In genomic region chr6:83866954-83867597, GRCm38 (mm10) we compare ENCODE assay signal across 8 mouse cellular contexts. TPM values are rescaled to one million over a fixed set of nuclear protein-coding genes. Genes with fewer than 3 reads are reported as not detected.
DNase-seq lines count a peak whose midpoint lies in the region; ATAC-seq lines count a peak whose summit lies in the region.

Zfp638 (plus strand) TSS chr6:83867109.

- peak within 1 kb of the TSS; percentile 54 for H3K9ac ChIP-seq in forebrain, embryonic 11.5 days (ENCODE audit: low read length)
- peak within 1 kb of the TSS; percentile 82 for H3K9ac ChIP-seq in heart, embryonic 16.5 days (ENCODE audit: low read length)
- peak within 1 kb of the TSS; percentile 63 for H3K9ac ChIP-seq in liver, embryonic 15.5 days
- H3K9ac ChIP-seq in neural tube, embryonic 12.5 days = peak within 1 kb of the TSS; percentile 60

- no peaks in the 10 kb centered on the region for H3K36me3 ChIP-seq in forebrain, embryonic 11.5 days (ENCODE audit: control insufficient read depth, insufficient read depth, low read length)
- H3K36me3 ChIP-seq in heart, embryonic 16.5 days (ENCODE audit: control insufficient read depth, insufficient read depth) = no peaks in the 10 kb centered on the region
- no peaks in the 10 kb centered on the region for H3K36me3 ChIP-seq in liver, embryonic 15.5 days (replicated peaks)
- no peaks in the 10 kb centered on the region for H3K36me3 ChIP-seq in neural tube, embryonic 12.5 days

- H3K27ac ChIP-seq in forebrain, embryonic 11.5 days (ENCODE audit: low read depth, low read length) = no peak within 1 kb of the TSS
- H3K27ac ChIP-seq in heart, embryonic 16.5 days (ENCODE audit: low read length) = peak within 1 kb of the TSS; percentile 94
- peak within 1 kb of the TSS; percentile 26; the same call in 1 of the 2 replicates for H3K27ac ChIP-seq in liver, embryonic 15.5 days (replicated peaks)
- no peak within 1 kb of the TSS for H3K27ac ChIP-seq in neural tube, embryonic 12.5 days

- peak; percentile 84 to 89 for DNase-seq in CD8-positive naive resting alpha-beta T cell, adult 2 months (ENCODE audit: low read depth in 2 of 2, low spot score in 2 of 2)
- DNase-seq in c-Kit-positive CD71-negative TER-119-negative erythroid progenitor cells, embryonic 14.5 days (ENCODE audit: low read depth) = peak; percentile 83
- peak; percentile 96 for DNase-seq in forebrain, embryonic 11.5 days (ENCODE audit: low spot score)
- DNase-seq in kidney, postnatal 36 days = peak; percentile 93 to 96
- DNase-seq in telencephalon, adult 2 months (ENCODE audit: low read depth, low spot score) = peak; percentile 74

- peak; percentile 98 for ATAC-seq in forebrain, embryonic 11.5 days (replicated peaks; ENCODE audit: low FRiP score)
- peak; percentile 93 for ATAC-seq in heart, embryonic 16.5 days (replicated peaks; ENCODE audit: extremely low read depth, insufficient read depth, low FRiP score)
- peak; percentile 95 for ATAC-seq in liver, embryonic 15.5 days (ENCODE audit: insufficient read depth)
- ATAC-seq in neural tube, embryonic 12.5 days (ENCODE audit: low FRiP score, low read depth) = peak; percentile 97

- H3K4me1 ChIP-seq in forebrain, embryonic 11.5 days (replicated peaks; ENCODE audit: control insufficient read depth, insufficient read depth, low read length) = no peaks in the 10 kb centered on the region; the same call in 1 of the 2 replicates
- H3K4me1 ChIP-seq in heart, embryonic 16.5 days (ENCODE audit: control insufficient read depth, insufficient read depth, low read length) = peaks cover 10% of the 10 kb centered on the region
- H3K4me1 ChIP-seq in liver, embryonic 15.5 days (replicated peaks) = peaks cover 18% of the 10 kb centered on the region
- H3K4me1 ChIP-seq in neural tube, embryonic 12.5 days = peaks cover 8% of the 10 kb centered on the region; the same call in 1 of the 2 replicates

- peak within 1 kb of the TSS; percentile 98 for H3K4me2 ChIP-seq in forebrain, embryonic 11.5 days (ENCODE audit: low read depth, low read length, severe bottlenecking)
- H3K4me2 ChIP-seq in heart, embryonic 16.5 days (ENCODE audit: low read depth, low read length) = peak within 1 kb of the TSS; percentile 95
- peak within 1 kb of the TSS; percentile 97 for H3K4me2 ChIP-seq in liver, embryonic 15.5 days
- H3K4me2 ChIP-seq in neural tube, embryonic 12.5 days (replicated peaks) = peak within 1 kb of the TSS; percentile 99

- no peaks in the 10 kb centered on the region for H3K9me3 ChIP-seq in forebrain, embryonic 11.5 days (ENCODE audit: control insufficient read depth, low read length)
- H3K9me3 ChIP-seq in heart, embryonic 16.5 days (replicated peaks; ENCODE audit: control insufficient read depth, low read length) = no peaks in the 10 kb centered on the region
- H3K9me3 ChIP-seq in liver, embryonic 15.5 days (replicated peaks) = no peaks in the 10 kb centered on the region
- H3K9me3 ChIP-seq in neural tube, embryonic 12.5 days = no peaks in the 10 kb centered on the region

- peaks cover 2% of the 10 kb centered on the region for H3K27me3 ChIP-seq in forebrain, embryonic 11.5 days (ENCODE audit: control insufficient read depth, insufficient read depth, low read length)
- no peaks in the 10 kb centered on the region for H3K27me3 ChIP-seq in heart, embryonic 16.5 days (ENCODE audit: control insufficient read depth, insufficient read depth, low read length)
- peaks cover 7% of the 10 kb centered on the region; the same call in 1 of the 2 replicates for H3K27me3 ChIP-seq in liver, embryonic 15.5 days
- no peaks in the 10 kb centered on the region; the same call in 1 of the 2 replicates for H3K27me3 ChIP-seq in neural tube, embryonic 12.5 days (replicated peaks)

- under 1% methylated on average over 50 of the region's 50 CpGs for WGBS in forebrain, embryonic 11.5 days
- whole genome bisulfite sequencing in heart, embryonic 16.5 days = under 1% methylated on average over 50 of the region's 50 CpGs
- under 1% methylated on average over 50 of the region's 50 CpGs for WGBS in liver, embryonic 15.5 days (ENCODE audit: insufficient replicate concordance)
- under 1% methylated on average over 50 of the region's 50 CpGs for WGBS in neural tube, embryonic 12.5 days

- H3K4me3 ChIP-seq in forebrain, embryonic 11.5 days (ENCODE audit: low read depth, low read length) = peak within 1 kb of the TSS; percentile 57
- H3K4me3 ChIP-seq in heart, embryonic 16.5 days (ENCODE audit: low read length) = peak within 1 kb of the TSS; percentile 62
- peak within 1 kb of the TSS; percentile 68 for H3K4me3 ChIP-seq in liver, embryonic 15.5 days (replicated peaks)
- H3K4me3 ChIP-seq in neural tube, embryonic 12.5 days = peak within 1 kb of the TSS; percentile 64

RNA-seq across cellular contexts. Expression of gene Zfp638, which starts in this region (rescaled TPM):
- polyA plus RNA-seq in forebrain, embryonic 11.5 days (2014; fragmentation: Nextera tagmentation; extraction: Ambion mirVana) = 97.5 and 108 TPM in 2 replicates
- polyA plus RNA-seq in heart, embryonic 16.5 days (2015; fragmentation: Nextera tagmentation; extraction: Ambion mirVana) = 37.0 and 39.8 TPM in 2 replicates
- 14.5 and 16.8 TPM in 2 replicates for polyA plus RNA-seq in liver, embryonic 15.5 days (2015; fragmentation: Nextera tagmentation; extraction: Ambion mirVana)
- polyA plus RNA-seq in neural tube, embryonic 12.5 days (2016; fragmentation: Nextera tagmentation; extraction: Ambion mirVana) = 86.4 and 92.4 TPM in 2 replicates

Comparison
In these comparisons a context has a peak if more than half of its experiments do, and no peak if none do; other contexts are left out.
1. H3K27ac ChIP-seq: peak in heart, embryonic 16.5 days (single experiment) and liver, embryonic 15.5 days (single experiment); none in forebrain, embryonic 11.5 days (single experiment) and neural tube, embryonic 12.5 days (single experiment).
2. Peak in every context shown above with its lines, with median percentiles within 50 percentile points of each other: DNase-seq, ATAC-seq, H3K4me2 ChIP-seq, H3K4me3 ChIP-seq and H3K9ac ChIP-seq.